Mouse (Mus musculus) bone marrow macrophage, adult 2 months (primary cell): Measurements from ENCODE around the gene Parva.

Experiments used
- CTCF ChIP-seq: IDR thresholded peaks from 2 replicates; pipeline ENCODE4 v1.5.1; 2012; ENCODE audit warnings: low read depth, mild to moderate bottlenecking, low read length, moderate library complexity
- POLR2A ChIP-seq: IDR thresholded peaks from 2 replicates; pipeline ENCODE4 v1.6.1; 2012; ENCODE audit warnings: mild to moderate bottlenecking, low read depth, low read length, borderline replicate concordance

- no peak for TF ChIP-seq POLR2A
- no peak for TF ChIP-seq CTCF
Observed at GRCm38 (mm10) chr7:112500134-112500490, 72.8 kb downstream of the Parva start.
